Comparison of ENCODE assay signal across 8 mouse cellular contexts in the genomic region with DNA sequence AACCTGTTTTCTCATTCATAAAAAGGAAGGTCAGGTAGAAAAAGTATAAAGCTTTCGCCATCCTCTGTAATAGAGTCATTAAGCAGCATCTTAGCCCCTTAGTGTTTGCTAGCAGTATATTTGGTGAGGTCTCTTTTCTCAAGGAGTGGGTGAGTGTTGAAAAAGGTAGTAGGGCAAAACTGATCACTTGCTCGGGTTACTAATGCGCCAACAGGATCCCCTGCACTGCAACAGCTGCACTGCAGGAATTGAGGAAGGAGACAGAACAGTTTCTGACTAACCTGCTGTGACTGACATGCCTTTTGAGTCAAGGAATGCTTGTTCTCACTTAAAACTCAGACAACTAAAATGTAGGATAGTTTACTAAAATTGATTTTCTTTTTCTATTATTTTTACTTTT. TPM values are rescaled to one million over a fixed set of nuclear protein-coding genes. Genes with fewer than 3 reads are reported as not detected.
DNase-seq lines count a peak whose midpoint lies in the region; ATAC-seq and TF ChIP-seq lines count a peak whose summit lies in the region.

No protein-coding gene starts in this region.

- intact Hi-C loops in gastrocnemius, postnatal 36 days (cut with DNase I): no loop called here

- WGBS in embryonic facial prominence, embryonic 14.5 days: 29% methylated on average over 3 of the region's 3 CpGs
- 22% methylated on average over 3 of the region's 3 CpGs for WGBS in intestine, postnatal 0 days
- WGBS in neural tube, embryonic 14.5 days: 44% methylated on average over 3 of the region's 3 CpGs

- DNase-seq in layer of hippocampus, adult 2 months (ENCODE audit: low spot score in 2 of 2): no peak
- no peak for DNase-seq in layer of hippocampus, postnatal 36 days
- DNase-seq in embryonic facial prominence, embryonic 14.5 days (ENCODE audit: low spot score): no peak
- no peak for DNase-seq in gastrocnemius, postnatal 36 days
- DNase-seq in thymus, postnatal 25 days: no peak
- no peak for DNase-seq in lung, postnatal 4 days

- no peak overlapping the region for H3K27ac ChIP-seq in layer of hippocampus, adult 2 months
- H3K27ac ChIP-seq in embryonic facial prominence, embryonic 14.5 days (replicated peaks; ENCODE audit: low read depth, low read length): 0 out of 2 replicates have a peak overlapping the region, but pooled peaks have one; percentile 100
- no peak overlapping the region for H3K27ac ChIP-seq in intestine, postnatal 0 days (ENCODE audit: low read depth, low read length)
- H3K27ac ChIP-seq in neural tube, embryonic 14.5 days (ENCODE audit: low read depth, low read length): no peak overlapping the region

- peak overlapping the region; percentile 100 for H3K9ac ChIP-seq in embryonic facial prominence, embryonic 14.5 days (ENCODE audit: low read depth, low read length)
- peak overlapping the region; percentile 13; the same call in 1 of the 2 replicates for H3K9ac ChIP-seq in intestine, postnatal 0 days (ENCODE audit: low read depth, low read length)
- 0 out of 2 replicates have a peak overlapping the region, but pooled peaks have one; percentile 26 for H3K9ac ChIP-seq in neural tube, embryonic 14.5 days (replicated peaks; ENCODE audit: low read depth, low read length)

- peak overlapping the region; percentile 77 for H3K4me2 ChIP-seq in embryonic facial prominence, embryonic 14.5 days (ENCODE audit: low read depth, low read length)
- peak overlapping the region; percentile 79 for H3K4me2 ChIP-seq in intestine, postnatal 0 days (replicated peaks; ENCODE audit: low read depth)
- peak overlapping the region; percentile 95 for H3K4me2 ChIP-seq in neural tube, embryonic 14.5 days (ENCODE audit: low read depth, low read length)

- H3K4me3 ChIP-seq in layer of hippocampus, adult 2 months: peak overlapping the region; percentile 95; the same call in 1 of the 2 replicates
- H3K4me3 ChIP-seq in embryonic facial prominence, embryonic 14.5 days (ENCODE audit: low read depth, low read length): peak overlapping the region; percentile 100
- H3K4me3 ChIP-seq in intestine, postnatal 0 days (ENCODE audit: low read depth, low read length): peak overlapping the region; percentile 99
- peak overlapping the region; percentile 98 for H3K4me3 ChIP-seq in neural tube, embryonic 14.5 days (ENCODE audit: low read depth, low read length)

- H3K4me1 ChIP-seq in embryonic facial prominence, embryonic 14.5 days (ENCODE audit: control insufficient read depth, insufficient read depth, low read length): peaks cover 42% of the 10 kb centered on the region
- H3K4me1 ChIP-seq in intestine, postnatal 0 days (replicated peaks; ENCODE audit: control insufficient read depth, insufficient read depth, low read length): no peaks in the 10 kb centered on the region; the same call in 1 of the 2 replicates
- peaks cover 31% of the 10 kb centered on the region for H3K4me1 ChIP-seq in neural tube, embryonic 14.5 days (ENCODE audit: control insufficient read depth, insufficient read depth, low read length)

- no peaks in the 10 kb centered on the region for H3K9me3 ChIP-seq in embryonic facial prominence, embryonic 14.5 days (ENCODE audit: control insufficient read depth, low read length)
- no peaks in the 10 kb centered on the region for H3K9me3 ChIP-seq in intestine, postnatal 0 days (ENCODE audit: control insufficient read depth)
- H3K9me3 ChIP-seq in neural tube, embryonic 14.5 days (ENCODE audit: control insufficient read depth, low read length): no peaks in the 10 kb centered on the region

- ATAC-seq in embryonic facial prominence, embryonic 14.5 days (ENCODE audit: low read depth): no peak
- no peak for ATAC-seq in intestine, postnatal 0 days
- no peak for ATAC-seq in neural tube, embryonic 14.5 days (ENCODE audit: low read depth)

- TF ChIP-seq CTCF in layer of hippocampus, adult 2 months (conservative IDR thresholded peaks at IDR 0.05): no peak
- TF ChIP-seq CTCF in intestine, postnatal 0 days (IDR thresholded peaks at IDR 0.05; ENCODE audit: low read depth): no peak

- no peaks in the 10 kb centered on the region for H3K27me3 ChIP-seq in embryonic facial prominence, embryonic 14.5 days (replicated peaks; ENCODE audit: control insufficient read depth, insufficient read depth, low read length)
- no peaks in the 10 kb centered on the region for H3K27me3 ChIP-seq in intestine, postnatal 0 days (replicated peaks; ENCODE audit: control insufficient read depth, insufficient read depth, low read length)
- H3K27me3 ChIP-seq in neural tube, embryonic 14.5 days (ENCODE audit: control insufficient read depth, insufficient read depth, low read length): peaks cover 4% of the 10 kb centered on the region; the same call in 1 of the 2 replicates

- H3K36me3 ChIP-seq in embryonic facial prominence, embryonic 14.5 days (ENCODE audit: control insufficient read depth, insufficient read depth, low read length): no peaks in the 10 kb centered on the region
- no peaks in the 10 kb centered on the region for H3K36me3 ChIP-seq in intestine, postnatal 0 days (ENCODE audit: control insufficient read depth, insufficient read depth)
- H3K36me3 ChIP-seq in neural tube, embryonic 14.5 days (ENCODE audit: control insufficient read depth, insufficient read depth, low read length): no peaks in the 10 kb centered on the region

RNA-seq across cellular contexts. Expression of a gene that starts 1.8 kb away (rescaled TPM):
- total RNA-seq in layer of hippocampus, adult 2 months (2021): 10 to 100 TPM; 67.3 to 75.0 TPM
- total RNA-seq in layer of hippocampus, postnatal 36 days (2021): 10 to 100 TPM; 67.8 to 74.8 TPM
- 87.3 and 96.8 TPM in 2 replicates for polyA plus RNA-seq in embryonic facial prominence, embryonic 14.5 days (2014; fragmentation: Nextera tagmentation; extraction: Ambion mirVana)
- polyA plus RNA-seq in intestine, postnatal 0 days (2015; fragmentation: Nextera tagmentation; extraction: Ambion mirVana): 36.2 and 38.3 TPM in 2 replicates
- 88.5 and 102 TPM in 2 replicates for polyA plus RNA-seq in neural tube, embryonic 14.5 days (2014; fragmentation: Nextera tagmentation; extraction: Ambion mirVana)
- total RNA-seq in gastrocnemius, postnatal 36 days (2021): 10 to 100 TPM; 27.8 to 28.4 TPM

RNA-seq across cellular contexts. Expression of a gene that starts 32.0 kb away (rescaled TPM):
- 10 to 100 TPM; 33.1 to 35.8 TPM for total RNA-seq in layer of hippocampus, adult 2 months (2021)
- total RNA-seq in layer of hippocampus, postnatal 36 days (2021): 10 to 100 TPM; 29.9 to 34.9 TPM
- 34.3 and 35.4 TPM in 2 replicates for polyA plus RNA-seq in embryonic facial prominence, embryonic 14.5 days (2014; fragmentation: Nextera tagmentation; extraction: Ambion mirVana)
- polyA plus RNA-seq in intestine, postnatal 0 days (2015; fragmentation: Nextera tagmentation; extraction: Ambion mirVana): 27.3 and 27.6 TPM in 2 replicates
- 32.6 and 34.9 TPM in 2 replicates for polyA plus RNA-seq in neural tube, embryonic 14.5 days (2014; fragmentation: Nextera tagmentation; extraction: Ambion mirVana)
- total RNA-seq in gastrocnemius, postnatal 36 days (2021): 10 to 100 TPM; 17.3 to 20.8 TPM

RNA-seq across cellular contexts. Expression of a gene that starts 37.2 kb away (rescaled TPM):
- total RNA-seq in layer of hippocampus, adult 2 months (2021): 100 to 1,000 TPM; 101 to 108 TPM
- total RNA-seq in layer of hippocampus, postnatal 36 days (2021): 100 to 1,000 TPM in 1 of 2 experiments, 10 to 100 TPM in 1; 89.3 to 104 TPM
- polyA plus RNA-seq in embryonic facial prominence, embryonic 14.5 days (2014; fragmentation: Nextera tagmentation; extraction: Ambion mirVana): 21.6 and 22.5 TPM in 2 replicates
- polyA plus RNA-seq in intestine, postnatal 0 days (2015; fragmentation: Nextera tagmentation; extraction: Ambion mirVana): 2.3 TPM in 2 replicates
- 15.3 and 18.1 TPM in 2 replicates for polyA plus RNA-seq in neural tube, embryonic 14.5 days (2014; fragmentation: Nextera tagmentation; extraction: Ambion mirVana)
- total RNA-seq in gastrocnemius, postnatal 36 days (2021): 1 to 10 TPM in 1 of 2 experiments, under 1 TPM in 1; 0.56 to 1.9 TPM

RNA-seq across cellular contexts. Expression of a gene that starts 46.3 kb away (rescaled TPM):
- total RNA-seq in layer of hippocampus, adult 2 months (2021): 1 to 10 TPM; 1.5 to 1.7 TPM
- total RNA-seq in layer of hippocampus, postnatal 36 days (2021): 1 to 10 TPM; 1.1 to 2.6 TPM
- polyA plus RNA-seq in embryonic facial prominence, embryonic 14.5 days (2014; fragmentation: Nextera tagmentation; extraction: Ambion mirVana): 6.6 and 6.9 TPM in 2 replicates
- polyA plus RNA-seq in intestine, postnatal 0 days (2015; fragmentation: Nextera tagmentation; extraction: Ambion mirVana): 1.3 and 1.7 TPM in 2 replicates
- not detected in 2 replicates for polyA plus RNA-seq in neural tube, embryonic 14.5 days (2014; fragmentation: Nextera tagmentation; extraction: Ambion mirVana)
- total RNA-seq in gastrocnemius, postnatal 36 days (2021): 1 to 10 TPM; 1.5 to 2.2 TPM

Comparison
In these comparisons a context has a peak if more than half of its experiments do, and no peak if none do; other contexts are left out.
1. H3K9ac ChIP-seq: peak in every context shown above with its lines; median percentile 100 in embryonic facial prominence, embryonic 14.5 days; 26 in neural tube, embryonic 14.5 days; 13 in intestine, postnatal 0 days.
2. RNA of a gene that starts 37.2 kb away (total RNA-seq): 101 to 108 TPM in layer of hippocampus, adult 2 months and 89.3 to 104 TPM in layer of hippocampus, postnatal 36 days; 0.56 to 1.9 TPM in gastrocnemius, postnatal 36 days; every median in the first group is over 10 times any median in the second.
3. Peak in every context shown above with its lines, with median percentiles within 50 percentile points of each other: H3K4me3 ChIP-seq and H3K4me2 ChIP-seq.